Mouse (Mus musculus) C2C12 (cell line): ENCODE measurements around the gene Atcay.
"Not testable (repeated sequence)": the region's sequence is repeated elsewhere in the genome, so short reads cannot be mapped to it uniquely, and the experiment has no call there.

ENCODE experiments used
- CEBPB ChIP-seq: IDR thresholded peaks from one replicate; pipeline ENCODE4 v1.6.1; 2011; ENCODE audit warnings: low read depth, mild to moderate bottlenecking, control low read depth, moderate library complexity
- CTCF ChIP-seq: IDR thresholded peaks from one replicate; pipeline ENCODE4 v1.5.1; 2011; ENCODE audit not compliant: control insufficient read depth, insufficient read depth, insufficient read length
- MAX ChIP-seq: IDR thresholded peaks from one replicate; pipeline ENCODE4 v1.6.1; 2011; ENCODE audit warnings: mild to moderate bottlenecking, control low read depth
- USF1 ChIP-seq: IDR thresholded peaks from one replicate; pipeline ENCODE4 v1.6.1; 2011; ENCODE audit warnings: low read depth, mild to moderate bottlenecking, control low read depth, moderate library complexity

DNA sequence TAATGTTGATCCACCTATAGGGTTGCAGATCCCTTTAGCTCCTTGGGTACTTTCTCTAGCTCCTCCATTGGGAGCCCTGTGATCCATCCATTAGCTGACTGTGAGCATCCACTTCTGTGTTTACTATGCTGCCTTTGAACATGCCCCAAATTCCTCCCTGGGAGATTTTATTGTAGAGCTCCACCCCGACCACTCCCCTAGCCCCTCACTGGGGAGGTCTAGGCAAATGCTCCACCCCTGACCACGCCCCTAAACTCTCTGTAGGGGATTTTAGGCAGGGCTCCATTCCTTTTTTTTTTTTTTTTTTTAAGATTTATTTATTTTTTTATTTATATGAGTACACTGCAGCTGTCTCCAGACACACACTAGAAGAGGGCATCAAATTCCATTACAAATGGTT is 6.9 kb downstream of the Atcay start:
- not testable (repeated sequence) for TF ChIP-seq CTCF, MAX, USF1, CEBPB
